Mouse (Mus musculus) cerebellum, adult 2 months (tissue): ENCODE measurements around the gene Malrd1. TPM values are rescaled to one million over a fixed set of nuclear protein-coding genes. Genes with fewer than 3 reads are reported as not detected.
"Not testable (repeated sequence)": the region's sequence is repeated elsewhere in the genome, so short reads cannot be mapped to it uniquely, and the experiment has no call there.

ENCODE experiments used
- DNase-seq, 2 experiments: peaks; one replicate each; pipeline ENCODE4 v3.0.0; 2021
- H3K27ac ChIP-seq: fragments of 200-500 bp; 2 replicates; pipeline ENCODE4 v1.5.1; 2012; ENCODE audit warnings: low read length, control low read depth, inconsistent platforms; ENCODE audit not compliant: insufficient read depth
- H3K27me3 ChIP-seq: fragments of 200-500 bp; 2 replicates; pipeline ENCODE4 v1.6.1; 2012; ENCODE audit warnings: inconsistent platforms, mild to moderate bottlenecking, low read length, moderate library complexity; ENCODE audit not compliant: control insufficient read depth, insufficient read depth
- H3K4me1 ChIP-seq: fragments of 200-500 bp; 2 replicates; pipeline ENCODE4 v1.6.1; 2011; ENCODE audit warnings: low read length; ENCODE audit not compliant: control insufficient read depth, insufficient read depth
- H3K4me3 ChIP-seq: fragments of 200-500 bp; replicated peaks from 2 replicates; pipeline ENCODE3; 2011; ENCODE audit warnings: mild to moderate bottlenecking, low read depth, low read length, control low read depth; ENCODE audit not compliant: insufficient read depth
- CTCF ChIP-seq: fragments of 200-500 bp; IDR thresholded peaks from 2 replicates; pipeline ENCODE4 v1.5.1; 2011; ENCODE audit warnings: low read depth, mild to moderate bottlenecking, control low read depth, low read length, moderate library complexity, borderline replicate concordance; ENCODE audit not compliant: insufficient read depth
- POLR2A ChIP-seq: fragments of 200-500 bp; IDR thresholded peaks from 2 replicates; pipeline ENCODE4 v1.6.1; 2011; ENCODE audit warnings: low read length, control low read depth, borderline replicate concordance; ENCODE audit not compliant: insufficient read depth
- WGBS: fragments of 180-500 bp; shearing (Covaris S2); methylation state at CpG from one replicate; pipeline ENCODE4 v1.1.7; 2018; 5-methylcytosine and 5-hydroxymethylcytosine counted together
- polyA plus RNA-seq: library from polyadenylated mRNA; depleted of rRNA; stranded (reverse); fragments of >200 nt; gene quantifications from 2 replicates; pipeline ENCODE4 v1.2.3, GENCODE M21; 2012

The Malrd1 gene
- polyA plus RNA-seq, 1 experiment = 0.02 TPM

DNA sequence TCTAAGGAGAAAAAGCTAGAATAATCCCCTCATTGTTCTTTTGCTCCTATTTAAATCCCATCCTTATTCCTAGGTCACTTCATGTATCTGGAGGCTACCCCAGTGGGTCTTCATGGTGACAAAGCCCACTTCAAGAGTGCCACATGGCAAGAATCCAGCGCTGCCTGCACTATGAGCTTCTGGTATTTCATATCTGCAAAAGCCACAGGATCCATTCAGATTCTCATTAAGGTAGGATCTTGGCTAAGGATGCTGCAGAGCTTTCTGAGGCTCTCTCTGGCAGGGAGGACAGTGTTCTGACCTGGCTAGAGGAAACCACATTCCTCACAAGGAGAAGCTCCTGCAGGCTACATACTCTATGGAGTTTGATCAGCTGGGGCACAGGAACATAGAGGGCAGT is 405.2 kb downstream of the Malrd1 start:
- Histone ChIP-seq H3K27ac (no peak overlapping the region), H3K4me3 (no peak overlapping the region), H3K4me1 (no peaks in the 10 kb centered on the region), H3K27me3 (no peaks in the 10 kb centered on the region)
- WGBS = 60% methylated on average over 1 of the region's 1 CpGs
- no peak for DNase-seq
- no peak for TF ChIP-seq POLR2A
- TF ChIP-seq CTCF = no peak

DNA sequence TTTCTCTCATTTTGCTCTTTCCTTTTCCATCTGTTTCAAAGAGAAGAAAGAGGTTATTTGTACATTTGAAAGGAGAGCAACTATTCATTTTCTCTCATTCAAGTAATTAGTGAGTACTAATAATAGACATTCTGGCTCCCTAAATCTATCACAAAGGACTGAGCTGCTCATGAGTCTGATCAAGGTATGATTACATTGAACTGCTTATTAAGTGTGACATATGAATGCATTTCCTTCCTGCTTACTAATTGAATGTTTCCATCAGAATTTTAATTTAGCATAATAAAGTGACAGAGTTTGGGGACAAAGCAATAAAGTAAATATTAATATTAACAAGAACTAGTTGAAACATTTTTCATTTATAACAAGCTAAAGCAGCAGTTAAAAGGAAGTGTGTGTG is 405.6 kb downstream of the Malrd1 start:
- Histone ChIP-seq H3K4me3 (no peak overlapping the region), H3K27me3 (no peaks in the 10 kb centered on the region), H3K4me1 (no peaks in the 10 kb centered on the region), H3K27ac (no peak overlapping the region)
- no peak for DNase-seq
- no peak for TF ChIP-seq CTCF
- no peak for TF ChIP-seq POLR2A

DNA sequence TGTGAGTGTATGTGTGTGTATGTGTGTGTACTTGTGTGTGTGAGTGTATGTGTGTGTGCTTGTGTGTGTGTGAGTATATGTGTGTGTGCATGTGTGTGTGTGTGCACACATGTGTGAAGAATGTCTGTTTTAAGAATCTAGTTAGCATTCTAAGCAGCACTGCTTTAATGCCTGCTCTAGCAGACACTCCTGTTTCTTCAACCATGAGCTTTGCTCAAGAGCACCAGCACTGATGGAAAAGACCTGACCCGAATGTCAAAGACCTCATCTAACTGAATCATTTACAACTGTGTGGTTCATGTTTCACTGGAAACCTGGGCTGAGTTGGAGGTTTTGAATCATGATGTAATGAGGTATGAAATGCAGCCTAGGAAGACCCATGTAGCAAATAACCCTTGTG is 406.1 kb downstream of the Malrd1 start:
- H3K27me3 ChIP-seq = no peaks in the 10 kb centered on the region
- H3K4me3 ChIP-seq = no peak overlapping the region
- no peak for DNase-seq
- H3K4me1 ChIP-seq = no peaks in the 10 kb centered on the region
- H3K27ac ChIP-seq = no peak overlapping the region
- no peak for TF ChIP-seq POLR2A
- no peak for TF ChIP-seq CTCF
- WGBS = 79% methylated on average over 1 of the region's 1 CpGs

DNA sequence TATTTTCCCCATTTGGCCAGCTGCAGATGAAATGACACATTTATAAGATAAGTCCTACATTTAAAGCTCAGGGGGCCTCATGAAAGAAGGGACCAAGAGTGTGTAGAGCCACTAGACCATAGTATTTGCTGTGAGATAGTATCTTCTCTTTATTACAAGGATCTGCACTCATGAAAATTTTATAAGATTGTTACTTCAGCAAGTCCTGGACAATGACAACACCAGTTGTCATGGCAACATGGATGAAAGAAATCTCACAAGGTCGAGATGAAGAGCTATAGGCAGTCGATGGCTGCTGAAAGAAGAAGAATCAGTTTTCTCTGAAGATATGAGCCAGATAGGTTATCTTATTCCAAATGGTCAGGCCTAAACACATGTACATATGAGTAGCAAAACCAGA is 476.6 kb downstream of the Malrd1 start:
- H3K4me1 ChIP-seq = no peaks in the 10 kb centered on the region
- H3K4me3 ChIP-seq = no peak overlapping the region
- 30% methylated on average over 2 of the region's 2 CpGs for WGBS
- H3K27ac ChIP-seq = no peak overlapping the region
- no peaks in the 10 kb centered on the region for H3K27me3 ChIP-seq
- TF ChIP-seq CTCF (no peak), POLR2A (no peak)
- no peak for DNase-seq

DNA sequence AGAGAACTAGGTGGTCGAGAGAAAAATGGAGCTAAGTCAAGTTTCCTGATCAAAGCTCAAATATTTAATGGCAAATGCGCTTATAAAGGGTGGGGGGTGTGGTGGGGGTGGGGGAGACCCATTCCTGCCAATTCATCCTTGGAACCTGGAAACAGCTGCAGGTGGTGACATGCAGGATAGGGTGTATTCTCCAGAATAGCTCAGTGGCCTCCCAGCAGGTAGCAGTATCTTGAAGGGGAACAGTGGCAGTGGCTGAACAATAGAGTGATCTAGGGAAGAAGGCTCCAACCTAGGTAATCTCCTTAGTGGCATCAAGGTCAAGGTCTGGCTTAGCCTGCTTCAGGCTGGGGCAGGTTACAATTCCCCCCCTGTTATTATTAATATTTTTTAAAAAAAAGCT is 490.8 kb downstream of the Malrd1 start:
- not testable (repeated sequence) for H3K4me3 ChIP-seq, H3K27me3 ChIP-seq, DNase-seq, H3K4me1 ChIP-seq, H3K27ac ChIP-seq
- 83% methylated on average over 2 of the region's 2 CpGs for WGBS

DNA sequence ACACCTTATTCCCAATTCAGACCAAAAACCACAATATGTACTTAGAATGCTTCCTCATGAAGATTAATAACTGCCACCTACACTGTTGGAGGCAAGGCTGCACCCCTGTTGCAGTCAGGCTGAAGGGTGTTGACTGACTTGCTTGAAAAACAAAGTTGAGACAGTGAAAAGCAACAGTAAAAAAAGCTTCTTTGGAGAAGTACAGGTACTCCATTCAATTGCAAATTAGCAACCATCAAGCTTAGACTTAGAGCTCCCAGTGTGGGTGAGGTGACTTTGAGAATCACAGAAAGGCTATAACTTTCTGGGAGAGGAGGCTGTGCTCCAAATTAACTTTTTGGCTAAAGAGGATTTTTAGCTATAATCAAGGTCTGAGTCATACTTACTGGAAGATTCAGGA is 491.4 kb downstream of the Malrd1 start:
- H3K27me3 ChIP-seq, H3K4me1 ChIP-seq, H3K4me3 ChIP-seq, DNase-seq, H3K27ac ChIP-seq: not testable (repeated sequence)

DNA sequence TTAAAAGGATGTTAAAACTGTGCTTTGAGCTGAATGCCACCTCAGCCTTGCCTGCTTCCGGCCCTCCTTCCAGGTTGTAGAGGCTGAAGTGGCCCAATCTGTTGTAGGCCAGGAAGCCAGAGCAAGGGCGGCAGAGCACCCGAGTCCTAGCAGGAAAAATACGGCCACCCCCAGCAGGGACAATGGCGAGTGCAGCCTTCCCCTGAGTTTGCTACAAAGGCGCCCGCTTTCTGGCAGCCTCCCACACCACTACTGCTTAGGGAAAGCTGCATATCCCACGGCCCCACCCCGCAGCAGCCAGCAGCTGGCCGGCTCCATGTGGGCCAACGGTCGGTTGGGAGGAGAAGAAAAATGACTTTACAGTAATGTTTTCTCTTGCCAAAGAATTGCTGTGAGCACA is 503.5 kb downstream of the Malrd1 start:
- Histone ChIP-seq H3K27ac (no peak overlapping the region), H3K4me1 (no peaks in the 10 kb centered on the region), H3K27me3 (no peaks in the 10 kb centered on the region), H3K4me3 (no peak overlapping the region)
- DNase-seq = no peak
- WGBS = 12% methylated on average over 12 of the region's 12 CpGs
- no peak for TF ChIP-seq CTCF
- TF ChIP-seq POLR2A = no peak

DNA sequence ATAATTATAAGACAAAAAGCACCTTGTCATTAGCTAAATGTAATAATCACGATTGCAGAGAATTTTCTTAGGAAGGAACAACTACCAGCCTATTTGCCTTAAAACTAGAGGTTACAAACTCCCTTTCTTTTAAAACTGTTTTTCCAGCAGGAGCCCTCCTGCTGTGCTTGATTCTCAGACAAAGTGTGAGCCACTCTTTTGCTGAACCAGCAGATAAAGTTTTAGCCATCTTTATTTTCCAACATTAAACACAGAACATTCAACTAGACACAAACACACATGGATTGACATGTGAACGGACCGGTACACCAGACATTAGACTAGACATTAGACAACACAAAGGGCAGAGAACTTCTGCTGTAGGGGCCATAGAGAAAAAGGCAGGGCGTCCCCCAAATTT is 505.3 kb downstream of the Malrd1 start:
- DNase-seq = no peak
- no peak overlapping the region for H3K4me3 ChIP-seq
- no peaks in the 10 kb centered on the region for H3K27me3 ChIP-seq
- 63% methylated on average over 4 of the region's 4 CpGs for WGBS
- H3K4me1 ChIP-seq = no peaks in the 10 kb centered on the region
- no peak overlapping the region for H3K27ac ChIP-seq
- TF ChIP-seq CTCF = no peak

DNA sequence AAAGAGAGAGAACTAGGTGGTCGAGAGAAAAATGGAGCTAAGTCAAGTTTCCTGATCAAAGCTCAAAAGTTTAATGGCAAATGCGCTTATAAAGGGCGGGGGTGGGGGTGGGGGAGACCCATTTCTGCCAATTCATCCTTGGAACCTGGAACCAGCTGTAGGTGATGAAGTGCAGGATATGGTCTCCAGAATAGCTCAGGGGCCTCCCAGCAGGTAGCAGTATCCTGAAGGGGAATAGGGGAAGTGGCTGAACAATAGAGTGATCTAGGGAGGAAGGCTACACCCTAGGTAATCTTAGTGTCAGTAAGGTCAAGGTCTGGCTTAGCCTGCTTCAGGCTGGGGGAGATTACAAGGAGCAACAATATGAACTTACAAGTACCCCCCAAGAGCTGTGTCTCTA is 506.5 kb downstream of the Malrd1 start:
- Histone ChIP-seq H3K27ac (no peak overlapping the region), H3K4me1 (no peaks in the 10 kb centered on the region), H3K27me3 (no peaks in the 10 kb centered on the region), H3K4me3 (no peak overlapping the region)
- 60% methylated on average over 3 of the region's 3 CpGs for WGBS
- DNase-seq = no peak
- TF ChIP-seq POLR2A = no peak
